10 mouse cellular contexts compared by ENCODE assay signal in the genomic region with DNA sequence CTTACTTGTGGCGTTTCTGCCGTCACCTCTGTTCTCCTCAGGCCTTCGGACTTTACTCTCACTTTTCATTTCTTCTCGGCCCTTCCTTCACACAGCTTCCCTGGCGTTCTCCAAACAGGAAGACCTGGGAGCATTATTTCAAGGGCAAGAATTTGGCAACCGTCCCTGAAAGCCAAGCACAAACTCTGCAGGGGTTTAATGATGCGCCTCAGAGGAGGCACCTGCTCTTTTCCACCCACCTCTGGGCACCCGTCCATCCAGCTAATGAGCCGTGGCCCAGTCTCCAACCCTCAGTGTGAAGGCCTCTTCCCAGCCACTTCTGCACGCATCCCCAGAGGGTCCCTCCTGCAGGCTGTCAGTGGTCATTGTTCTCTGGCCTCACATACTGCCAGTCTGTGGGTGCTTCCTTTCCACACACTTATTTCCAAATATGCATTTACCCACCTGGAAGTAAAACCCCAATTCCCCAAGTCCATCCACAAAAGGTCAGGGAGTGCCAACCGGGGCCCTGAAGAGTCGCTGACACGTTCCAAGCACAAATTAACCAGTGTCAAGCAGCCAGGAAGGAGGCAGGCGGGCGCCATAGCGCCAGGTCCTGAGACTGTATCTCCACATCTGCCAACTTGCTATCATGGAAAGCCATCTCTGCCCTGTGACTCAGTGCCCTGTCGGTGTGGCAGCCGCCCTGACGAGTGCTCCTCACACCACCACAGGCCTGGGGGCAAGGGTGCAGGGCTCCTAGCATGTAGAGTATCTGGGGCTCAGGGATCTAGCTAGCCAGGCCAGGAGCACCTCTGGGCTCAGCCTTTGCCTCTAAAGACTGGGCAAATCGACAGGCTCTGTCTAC. TPM values are rescaled to one million over a fixed set of nuclear protein-coding genes. Genes with fewer than 3 reads are reported as not detected.
A peak's percentile ranks its signal among the peaks of the same experiment; 100 is the strongest.
DNase-seq lines count a peak whose midpoint lies in the region; ATAC-seq and TF ChIP-seq lines count a peak whose summit lies in the region.
"Had no signal": no experiment of that assay in that cellular context is flagged by ENCODE, and none has a peak within 500 bp of the region (broad histone marks: within the 10 kb centered on the region; RNA-seq: fewer than 3 reads in every experiment).

No protein-coding gene starts in this region.

- 0 out of 2 replicates have a peak overlapping the region, but pooled peaks have one; percentile 15 for H3K27ac ChIP-seq in hindbrain, embryonic 16.5 days (ENCODE audit: low read depth, low read length)
- H3K27ac ChIP-seq: heart, embryonic 13.5 days had no signal

- H3K4me1 ChIP-seq in hindbrain, embryonic 16.5 days (ENCODE audit: control insufficient read depth, insufficient read depth, low read depth, low read length): peaks cover 9% of the 10 kb centered on the region

- no peaks in the 10 kb centered on the region for H3K9me3 ChIP-seq in hindbrain, embryonic 16.5 days (ENCODE audit: control insufficient read depth, low read length)
- H3K9me3 ChIP-seq: heart, embryonic 13.5 days had no signal

- H3K4me2 ChIP-seq in hindbrain, embryonic 16.5 days (ENCODE audit: low read length): no peak overlapping the region
- H3K4me2 ChIP-seq: heart, embryonic 13.5 days had no signal

- peak; percentile 31 for DNase-seq in heart, postnatal 4 days
- DNase-seq in heart, postnatal 10 days: no peak
- DNase-seq in brain, embryonic 14.5 days (ENCODE audit: low read depth): peak; percentile 55
- peak; percentile 61 for DNase-seq in lung, postnatal 36 days
- no peak for DNase-seq in yolk sac, embryonic 10.5 days (ENCODE audit: low spot score)
- DNase-seq in layer of hippocampus, postnatal 25 days (ENCODE audit: extremely low spot score in 1 of 2, low spot score in 1 of 2): no peak

- ATAC-seq in hindbrain, embryonic 16.5 days: peak; percentile 66; the same call in 1 of the 2 replicates
- no peak for ATAC-seq in megakaryocyte-erythroid progenitor cell, adult 5-6 weeks (replicated peaks; ENCODE audit: low FRiP score, low TSS enrichment, poor library complexity, severe bottlenecking)

- H3K4me3 ChIP-seq in hindbrain, embryonic 16.5 days (ENCODE audit: low read length): no peak overlapping the region
- H3K4me3 ChIP-seq: heart, embryonic 13.5 days had no signal

- no peak overlapping the region for H3K9ac ChIP-seq in hindbrain, embryonic 16.5 days (ENCODE audit: low read depth, low read length)

- no peaks in the 10 kb centered on the region for H3K36me3 ChIP-seq in hindbrain, embryonic 16.5 days (ENCODE audit: control insufficient read depth, insufficient read depth, low read length)
- H3K36me3 ChIP-seq: heart, embryonic 13.5 days had no signal

- intact Hi-C loops in heart, postnatal 10 days (cut with DNase I): loop anchor here (5.0 kb wide), 1 partner anchor 144 kb away; a partner anchor contains a TSS

- WGBS in hindbrain, embryonic 16.5 days: 53% methylated on average over 20 of the region's 20 CpGs

- TF ChIP-seq CTCF in brain, embryonic 14.5 days (IDR thresholded peaks at IDR 0.05; ENCODE audit: borderline replicate concordance, extremely low read depth, insufficient read depth, insufficient read length): no peak

- TF ChIP-seq POLR2A in brain, embryonic 14.5 days (IDR thresholded peaks at IDR 0.05; ENCODE audit: borderline replicate concordance, extremely low read depth, insufficient read depth, insufficient read length, poor library complexity, severe bottlenecking): no peak

- no peaks in the 10 kb centered on the region for H3K27me3 ChIP-seq in hindbrain, embryonic 16.5 days (replicated peaks; ENCODE audit: control insufficient read depth, insufficient read depth, low read length)

RNA-seq across cellular contexts. Expression of a gene that starts 56.0 kb away (rescaled TPM):
- total RNA-seq in heart, postnatal 4 days (2021): not detected
- not detected for total RNA-seq in heart, postnatal 10 days (2021)
- polyA plus RNA-seq in brain, embryonic 14.5 days (2012; rRNA removed): 23.0 and 27.7 TPM in 2 replicates
- 44.7 and 46.7 TPM in 2 replicates for polyA plus RNA-seq in hindbrain, embryonic 16.5 days (2015; fragmentation: Nextera tagmentation; extraction: Ambion mirVana)
- not detected in 2 replicates for total RNA-seq in megakaryocyte-erythroid progenitor cell, adult 5-6 weeks (2014; fragmentation: Nextera tagmentation)
- total RNA-seq in megakaryocyte-erythroid progenitor cell, adult 5-6 weeks (2017): not detected in 2 replicates
- 10 to 100 TPM; 35.6 to 39.5 TPM for total RNA-seq in layer of hippocampus, postnatal 25 days (2021)
- total RNA-seq: neutrophil, adult 5-6 weeks had no signal

Comparison
In these comparisons a context has a peak if more than half of its experiments do, and no peak if none do; other contexts are left out.
1. DNase-seq: peak in heart, postnatal 4 days (single experiment), brain, embryonic 14.5 days (single experiment) and lung, postnatal 36 days (single experiment); none in heart, postnatal 10 days (0 of 2), yolk sac, embryonic 10.5 days (single experiment) and layer of hippocampus, postnatal 25 days (0 of 2).
2. RNA of a gene that starts 56.0 kb away (total RNA-seq): 35.6 to 39.5 TPM in layer of hippocampus, postnatal 25 days; not detected in heart, postnatal 4 days, not detected in megakaryocyte-erythroid progenitor cell, adult 5-6 weeks and not detected in heart, postnatal 10 days; every median in the first group is over 10 times any median in the second.